Mouse (Mus musculus) midbrain, embryonic 14.5 days (tissue): ENCODE results near the gene Dnajb2. TPM values are rescaled to one million over a fixed set of nuclear protein-coding genes. Genes with fewer than 3 reads are reported as not detected.

Experiments used
- ATAC-seq: fragments of 200-750 bp; cut with Nextera tagmentation; 2 replicates; pipeline ENCODE4 v1.8.0; 2017; ENCODE audit warnings: moderate number of reproducible peaks, moderate library complexity; ENCODE audit not compliant: low FRiP score, low TSS enrichment
- DNase-seq: peaks from one replicate; pipeline ENCODE4 v3.0.0-alpha.2; 2015
- H3K27ac ChIP-seq: fragments of 300-500 bp; sonication (generic); replicated peaks from 2 replicates; pipeline ENCODE4 v1.5.1; 2014; ENCODE audit warnings: mild to moderate bottlenecking, low read depth, low read length, moderate library complexity
- H3K27me3 ChIP-seq: fragments of 300-500 bp; sonication (generic); 2 replicates; pipeline ENCODE4 v1.6.1; 2014; ENCODE audit warnings: low read length, control low read depth, mixed read lengths; ENCODE audit not compliant: control insufficient read depth, insufficient read depth
- H3K36me3 ChIP-seq: fragments of 300-500 bp; sonication (generic); 2 replicates; pipeline ENCODE4 v1.6.1; 2014; ENCODE audit warnings: low read length, control low read depth; ENCODE audit not compliant: control insufficient read depth, insufficient read depth
- H3K4me1 ChIP-seq: fragments of 300-500 bp; sonication (generic); 2 replicates; pipeline ENCODE4 v1.6.1; 2014; ENCODE audit warnings: mild to moderate bottlenecking, antibody characterized with exemption, low read length, control low read depth; ENCODE audit not compliant: control insufficient read depth, insufficient read depth
- H3K4me2 ChIP-seq: fragments of 300-500 bp; sonication (generic); 2 replicates; pipeline ENCODE4 v1.6.1; 2014; ENCODE audit warnings: mild to moderate bottlenecking, low read length, moderate library complexity
- H3K4me3 ChIP-seq: fragments of 300-500 bp; sonication (generic); replicated peaks from 2 replicates; pipeline ENCODE4 v1.5.1; 2014; ENCODE audit warnings: low read depth, low read length
- H3K9ac ChIP-seq: fragments of 300-500 bp; sonication (generic); replicated peaks from 2 replicates; pipeline ENCODE4 v1.6.1; 2014; ENCODE audit warnings: mild to moderate bottlenecking, low read length, moderate library complexity
- H3K9me3 ChIP-seq: fragments of 300-500 bp; sonication (generic); 2 replicates; pipeline ENCODE4 v1.6.1; 2016; ENCODE audit warnings: low read length, control low read depth, mixed read lengths; ENCODE audit not compliant: control insufficient read depth
- WGBS: fragments of 180-500 bp; shearing (Covaris S2); extraction: QIAGEN DNeasy Blood & Tissue Kit; methylation state at CpG from one replicate; pipeline ENCODE4 v1.1.7; 2014; 5-methylcytosine and 5-hydroxymethylcytosine counted together
- polyA plus RNA-seq: library from polyadenylated mRNA; unstranded; fragments of >200 nt; fragmentation: Nextera tagmentation; extraction: Ambion mirVana; gene quantifications from 2 replicates; pipeline ENCODE4 v1.2.1, GENCODE M21; 2014

Gene Dnajb2
- polyA plus RNA-seq, 1 experiment from 2014 or later = 29.5 TPM

- H3K4me2 ChIP-seq = no peak overlapping the region
- no peak for ATAC-seq
- no peaks in the 10 kb centered on the region for H3K9me3 ChIP-seq
- no peak overlapping the region for H3K4me3 ChIP-seq
- H3K27ac ChIP-seq = no peak overlapping the region
- no peak for DNase-seq
- peaks cover 33% of the 10 kb centered on the region for H3K36me3 ChIP-seq
- no peaks in the 10 kb centered on the region for H3K27me3 ChIP-seq
- H3K4me1 ChIP-seq = peaks cover 8% of the 10 kb centered on the region; the same call in 1 of the 2 replicates
- H3K9ac ChIP-seq = no peak overlapping the region
- WGBS = 86% methylated on average over 10 of the region's 10 CpGs
Observed at GRCm38 (mm10) chr1:75239591-75239990, 3.4 kb downstream of the Dnajb2 start.

- H3K27ac ChIP-seq = no peak overlapping the region
- no peak for ATAC-seq
- WGBS = 87% methylated on average over 14 of the region's 14 CpGs
- H3K9ac ChIP-seq = no peak overlapping the region
- H3K4me2 ChIP-seq = no peak overlapping the region
- H3K4me3 ChIP-seq = no peak overlapping the region
- no peaks in the 10 kb centered on the region for H3K9me3 ChIP-seq
- H3K4me1 ChIP-seq = no peaks in the 10 kb centered on the region
- H3K27me3 ChIP-seq = no peaks in the 10 kb centered on the region
- no peak for DNase-seq
- H3K36me3 ChIP-seq = peaks cover 33% of the 10 kb centered on the region
Observed at GRCm38 (mm10) chr1:75243411-75243810, 7.2 kb downstream of the Dnajb2 start.

- ATAC-seq (peak; percentile 26), DNase-seq (no peak)
- Histone ChIP-seq H3K4me2 (no peak overlapping the region), H3K9me3 (no peaks in the 10 kb centered on the region), H3K4me3 (no peak overlapping the region), H3K36me3 (peaks cover 32% of the 10 kb centered on the region), H3K27me3 (no peaks in the 10 kb centered on the region), H3K4me1 (no peaks in the 10 kb centered on the region), H3K9ac (no peak overlapping the region), H3K27ac (no peak overlapping the region)
- 82% methylated on average over 12 of the region's 12 CpGs for WGBS
Observed at GRCm38 (mm10) chr1:75244175-75244826, 8.1 kb downstream of the Dnajb2 start.

- peak; percentile 65 for ATAC-seq
- Histone ChIP-seq H3K9me3 (no peaks in the 10 kb centered on the region), H3K9ac (no peak overlapping the region), H3K4me1 (no peaks in the 10 kb centered on the region), H3K4me3 (no peak overlapping the region), H3K4me2 (no peak overlapping the region), H3K27ac (no peak overlapping the region), H3K27me3 (no peaks in the 10 kb centered on the region), H3K36me3 (peaks cover 27% of the 10 kb centered on the region)
- DNase-seq = peak; percentile 83
- WGBS = 16% methylated on average over 4 of the region's 4 CpGs
Observed at GRCm38 (mm10) chr1:75244836-75245235, 8.6 kb downstream of the Dnajb2 start.

DNA sequence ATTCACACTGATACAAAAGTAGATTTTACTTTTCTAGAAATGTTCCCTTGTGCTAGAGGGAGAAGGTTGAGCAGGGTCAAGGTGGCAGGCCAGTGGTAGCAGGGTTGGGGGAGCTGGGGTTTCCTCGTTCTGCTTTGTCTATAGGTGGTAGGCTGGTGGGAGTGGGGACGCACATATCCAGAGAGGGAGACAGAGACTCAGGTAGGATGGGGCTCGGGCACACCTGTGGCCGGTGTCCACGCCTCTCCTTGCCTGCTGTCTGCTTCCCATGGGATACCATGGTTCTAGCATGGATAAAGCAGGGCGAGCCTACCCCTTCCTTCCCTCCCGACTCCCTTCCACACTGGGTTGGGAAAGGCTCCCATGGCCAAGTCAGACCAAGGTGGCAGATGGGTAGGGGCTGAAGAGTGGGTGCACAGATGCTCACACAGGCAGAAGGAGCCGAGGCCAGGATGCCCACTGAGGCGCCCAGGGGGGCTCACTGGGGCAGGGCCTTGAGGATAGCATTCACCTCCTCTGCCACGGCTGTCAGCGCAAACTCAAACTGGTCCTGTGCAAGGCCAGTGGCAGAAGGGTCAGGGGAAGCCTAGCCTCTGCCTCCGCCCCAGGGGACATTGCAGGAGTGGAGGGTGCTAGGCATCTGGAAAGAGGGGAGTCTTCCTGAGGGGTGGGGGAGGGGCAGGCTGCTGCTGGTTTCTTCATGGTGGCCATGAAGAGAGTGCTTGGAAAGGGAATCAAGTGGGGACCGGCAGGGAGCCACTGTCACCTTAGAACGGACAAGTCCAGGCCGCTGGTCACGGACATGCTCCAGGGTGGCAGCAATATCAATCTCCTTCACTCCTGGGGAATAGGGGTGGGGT is 11.1 kb downstream of the Dnajb2 start:
- no peak overlapping the region for H3K4me2 ChIP-seq
- no peak overlapping the region for H3K9ac ChIP-seq
- WGBS = 82% methylated on average over 16 of the region's 16 CpGs
- H3K27ac ChIP-seq = no peak overlapping the region
- no peaks in the 10 kb centered on the region for H3K9me3 ChIP-seq
- no peaks in the 10 kb centered on the region; the same call in 1 of the 2 replicates for H3K4me1 ChIP-seq
- no peak for ATAC-seq
- H3K4me3 ChIP-seq = no peak overlapping the region
- DNase-seq = no peak
- no peaks in the 10 kb centered on the region for H3K27me3 ChIP-seq
- H3K36me3 ChIP-seq = peaks cover 14% of the 10 kb centered on the region; the same call in 1 of the 2 replicates

GRCm38 (mm10) chr1:75248041-75248772 is 12.0 kb downstream of the Dnajb2 start:
- no peaks in the 10 kb centered on the region; the same call in 1 of the 2 replicates for H3K4me1 ChIP-seq
- H3K9ac ChIP-seq = no peak overlapping the region
- H3K27ac ChIP-seq = no peak overlapping the region
- no peak overlapping the region for H3K4me2 ChIP-seq
- no peak for ATAC-seq
- 58% methylated on average over 9 of the region's 9 CpGs for WGBS
- H3K4me3 ChIP-seq = no peak overlapping the region
- no peaks in the 10 kb centered on the region for H3K27me3 ChIP-seq
- peaks cover 10% of the 10 kb centered on the region; the same call in 1 of the 2 replicates for H3K36me3 ChIP-seq
- DNase-seq = no peak
- no peaks in the 10 kb centered on the region for H3K9me3 ChIP-seq

DNA sequence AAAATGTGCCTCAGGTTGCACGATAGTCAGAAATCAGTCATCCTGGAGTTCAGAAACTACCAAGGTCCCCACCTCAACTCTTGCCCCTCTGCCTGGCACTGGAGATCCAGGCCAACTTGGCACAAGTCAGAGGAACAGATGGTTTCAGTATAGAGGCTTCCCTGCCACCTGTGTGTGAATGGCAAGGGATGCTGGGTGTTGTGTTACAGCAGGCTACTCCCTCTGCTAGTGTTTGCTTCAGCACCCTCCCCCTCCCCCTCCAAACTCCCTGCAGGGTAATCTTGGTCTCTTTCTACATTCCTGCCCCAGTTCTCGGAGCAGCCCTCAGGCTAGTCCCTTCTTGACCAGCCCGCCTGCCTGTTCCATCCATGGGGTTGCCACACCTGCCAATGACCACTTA is 14.3 kb downstream of the Dnajb2 start:
- no peak for DNase-seq
- Histone ChIP-seq H3K9ac (no peak overlapping the region), H3K4me1 (no peaks in the 10 kb centered on the region; the same call in 1 of the 2 replicates), H3K27me3 (no peaks in the 10 kb centered on the region), H3K27ac (no peak overlapping the region), H3K4me2 (no peak overlapping the region), H3K4me3 (no peak overlapping the region), H3K9me3 (no peaks in the 10 kb centered on the region), H3K36me3 (no peaks in the 10 kb centered on the region; the same call in 1 of the 2 replicates)
- no peak for ATAC-seq
- 64% methylated on average over 3 of the region's 3 CpGs for WGBS

DNA sequence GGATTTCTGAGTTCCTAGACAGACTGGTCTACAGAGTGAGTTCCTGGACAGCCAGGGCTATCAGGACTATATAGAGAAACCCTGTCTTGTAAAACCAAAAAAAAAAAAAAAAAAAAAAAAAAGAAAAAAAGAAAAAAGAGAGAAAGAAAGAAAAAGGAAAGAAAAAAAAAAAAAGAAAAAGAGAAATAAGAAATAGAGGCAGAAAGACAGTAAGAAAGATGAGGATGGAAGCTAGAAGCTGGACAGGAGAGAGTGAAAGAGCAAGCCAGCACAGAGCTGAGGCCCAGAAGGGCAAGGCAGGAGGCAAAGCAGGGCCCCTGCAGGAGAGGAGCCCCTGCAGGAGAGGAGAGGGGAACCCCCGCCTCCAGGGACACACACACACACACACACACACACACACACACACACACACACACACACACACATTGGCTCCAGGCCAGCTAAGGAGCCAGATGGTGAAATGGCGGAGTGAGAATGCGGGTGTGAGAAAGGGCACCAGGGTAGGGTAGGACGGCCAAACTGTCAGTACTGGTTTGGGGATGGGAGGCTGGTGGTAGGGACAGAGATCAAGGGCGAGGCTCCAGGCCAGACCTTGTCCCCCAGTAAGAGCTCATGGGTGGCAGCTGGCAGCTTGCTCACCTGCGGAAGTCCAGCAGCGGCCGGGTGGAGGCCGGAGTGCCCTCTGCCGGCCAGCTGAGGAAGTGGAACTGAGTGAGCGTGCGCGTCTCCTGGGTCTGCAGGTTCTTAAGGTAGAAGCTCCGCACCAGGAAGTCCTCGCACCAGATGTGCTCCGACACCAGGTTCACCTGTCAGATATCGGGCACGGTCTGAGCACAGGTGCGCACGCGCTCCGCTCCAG is 15.1 kb downstream of the Dnajb2 start:
- no peak overlapping the region for H3K27ac ChIP-seq
- H3K4me1 ChIP-seq = no peaks in the 10 kb centered on the region; the same call in 1 of the 2 replicates

More for the DNA sequence above, 15.1 kb downstream of the Dnajb2 start:
- Histone ChIP-seq H3K4me2 (peak overlapping the region; percentile 50), H3K4me3 (peak overlapping the region; percentile 7), H3K27me3 (no peaks in the 10 kb centered on the region), H3K36me3 (no peaks in the 10 kb centered on the region), H3K9ac (peak overlapping the region; percentile 6; the same call in 1 of the 2 replicates), H3K9me3 (no peaks in the 10 kb centered on the region)
- WGBS = 2% methylated on average over 22 of the region's 22 CpGs
- DNase-seq (peak; percentile 86), ATAC-seq (peak; percentile 25)
